Mouse (Mus musculus) hematopoietic stem cell, adult 5-6 weeks (primary cell): Measurements from ENCODE around the gene Astn2. TPM values are rescaled to one million over a fixed set of nuclear protein-coding genes. Genes with fewer than 3 reads are reported as not detected.

Source experiments
- ATAC-seq, 2 experiments: fragments of 125-278 bp in 1 of 2; replicated peaks in 1 of 2; 2 replicates each; pipeline ENCODE4 v1.8.0; 2016 to 2017; ENCODE audit warnings: inconsistent platforms in 2 of 2, mild to moderate bottlenecking in 2 of 2, moderate number of reproducible peaks in 2 of 2, low read depth in 1 of 2, moderate TSS enrichment in 1 of 2; ENCODE audit not compliant: low FRiP score in 2 of 2, poor library complexity in 2 of 2, severe bottlenecking in 2 of 2, insufficient read depth in 1 of 2, low TSS enrichment in 1 of 2
- total RNA-seq: library from RNA; stranded (forward); fragments of 172-1452, 232-1000 nt; gene quantifications from 2 replicates; pipeline ENCODE4 v1.2.3, GENCODE M21; 2017

The Astn2 gene
- total RNA-seq, 1 experiment from 2014 or later = not detected

DNA sequence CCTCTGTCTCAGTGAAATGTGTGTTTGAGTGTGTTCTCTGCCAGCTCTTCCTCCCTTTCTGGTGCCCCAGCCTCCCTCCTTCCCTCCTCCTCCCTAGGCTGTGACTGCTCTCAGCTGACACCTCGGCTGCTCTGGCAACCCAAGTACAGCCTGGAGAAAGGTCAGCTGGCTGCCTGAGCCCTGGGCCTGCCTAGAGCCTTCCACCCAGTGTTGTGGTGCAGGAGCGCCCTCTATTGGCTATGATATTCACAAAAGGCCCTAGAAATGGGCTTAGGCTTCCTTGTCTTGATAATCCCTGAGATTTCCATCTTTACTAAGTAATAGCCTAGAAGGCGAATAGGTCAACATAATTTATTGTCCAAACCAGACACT is 908.0 kb downstream of the Astn2 start:
- peak; percentile 94 to 96 for ATAC-seq

DNA sequence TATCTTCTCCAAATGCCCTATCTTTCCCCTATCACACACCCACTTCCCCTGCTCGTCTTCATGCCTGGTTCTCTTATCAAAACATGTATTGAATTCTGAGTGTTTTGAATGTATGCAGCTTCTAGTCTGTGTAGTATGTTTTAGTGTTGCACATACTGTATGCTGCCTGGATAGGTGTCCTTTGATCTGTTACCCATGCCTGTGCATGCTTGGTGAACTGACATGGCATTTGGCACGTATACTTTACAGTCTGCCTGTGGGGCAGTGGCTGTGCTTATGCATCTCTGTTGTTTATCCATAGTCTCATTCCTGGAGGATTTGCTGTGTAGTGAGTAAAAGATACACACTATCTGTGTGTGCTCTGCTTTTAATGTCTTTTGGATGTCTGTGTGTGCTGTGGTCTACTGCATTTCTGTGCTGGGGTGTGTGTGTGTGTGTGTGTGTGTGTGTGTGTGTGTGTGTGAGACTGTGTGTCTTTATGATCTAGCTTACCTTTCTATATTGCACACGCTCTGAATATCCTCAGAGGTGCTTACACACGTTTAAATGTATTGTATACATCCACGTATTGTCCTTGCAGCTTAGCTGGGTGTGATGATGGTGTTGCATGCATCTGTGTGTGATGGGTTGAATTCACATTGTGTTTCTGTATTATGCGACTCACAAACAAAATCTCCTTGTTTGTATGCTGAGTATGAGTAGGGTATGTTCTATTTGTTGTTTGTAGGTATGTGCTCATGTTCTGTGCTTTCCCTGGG is 908.5 kb downstream of the Astn2 start:
- ATAC-seq = no peak

DNA sequence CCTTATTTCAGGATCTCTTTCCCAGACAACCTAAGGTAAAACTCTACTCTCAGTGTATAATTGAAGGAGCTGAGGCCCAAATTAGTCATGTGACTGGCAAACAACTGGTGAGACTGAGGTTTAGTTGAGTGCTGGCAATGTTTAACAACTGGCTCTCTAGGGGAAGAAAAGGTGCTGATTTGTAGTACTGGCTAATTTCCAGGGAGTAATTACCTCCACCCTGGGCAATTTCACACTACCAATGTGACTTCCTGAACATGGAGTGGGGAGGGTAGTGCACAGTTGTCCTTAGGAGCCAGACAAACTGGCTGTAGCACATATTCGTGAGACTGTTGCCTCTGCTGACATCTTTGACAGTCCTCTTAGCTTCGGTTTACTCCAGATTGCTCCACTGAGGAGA is 912.9 kb downstream of the Astn2 start:
- no peak for ATAC-seq

DNA sequence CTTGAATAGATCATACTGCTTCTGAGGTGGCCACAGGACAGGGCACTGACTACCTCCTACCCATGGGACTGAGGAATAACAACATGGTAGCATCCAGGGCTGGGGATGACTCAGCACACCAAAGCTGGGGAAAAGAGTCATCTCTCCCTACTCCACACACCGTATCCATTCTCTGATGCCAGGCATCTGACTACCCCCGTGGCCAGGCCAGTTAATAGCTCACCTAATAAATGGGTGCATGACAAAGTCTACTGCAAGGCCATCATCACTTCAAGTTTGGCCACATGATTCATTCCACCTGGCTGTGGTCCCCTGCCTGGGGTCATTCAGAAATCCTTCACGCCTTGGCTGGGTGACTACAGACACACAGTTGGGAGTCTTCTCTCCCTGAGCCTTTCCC is 914.7 kb downstream of the Astn2 start:
- no peak for ATAC-seq

DNA sequence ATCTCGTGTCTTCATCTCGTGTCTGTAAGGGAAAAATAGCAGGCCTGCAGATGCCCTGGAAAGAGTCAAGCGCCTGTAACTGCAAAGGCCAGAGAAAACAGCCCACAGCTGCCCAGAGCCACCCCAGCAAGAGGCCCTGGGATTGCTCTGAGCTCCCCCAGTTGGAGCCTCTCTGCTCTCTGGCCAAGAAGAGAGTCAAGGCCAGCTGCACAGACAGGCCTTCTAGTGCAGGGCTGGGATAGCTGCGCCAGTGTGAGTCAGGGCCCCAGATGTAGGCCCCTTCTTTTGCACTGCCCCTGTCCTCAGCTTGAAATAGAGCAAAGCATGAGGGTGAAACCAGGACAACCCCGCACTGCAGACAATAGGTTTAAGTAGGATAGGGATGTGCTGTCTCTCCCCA is 922.8 kb downstream of the Astn2 start:
- no peak for ATAC-seq

DNA sequence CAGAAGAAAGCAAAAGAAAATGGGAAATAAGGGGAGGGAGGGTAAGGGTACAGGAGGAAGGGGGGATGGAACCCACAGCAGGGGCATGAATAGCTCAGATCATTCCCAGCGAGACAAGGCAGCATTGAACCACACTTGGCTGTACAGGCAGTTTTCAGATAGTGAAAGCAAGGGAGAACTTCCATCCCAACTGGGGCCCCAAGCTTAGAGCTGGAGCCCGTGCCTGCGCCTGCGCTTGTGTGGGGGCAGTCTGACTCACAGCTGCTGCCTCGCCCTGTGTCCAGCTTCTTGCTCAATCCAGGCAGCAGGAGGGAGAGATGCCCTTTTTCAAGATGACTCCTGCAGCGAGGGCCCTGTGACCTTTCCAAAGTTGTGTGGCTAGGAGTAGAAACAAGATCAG is 927.3 kb downstream of the Astn2 start:
- ATAC-seq = peak; percentile 62 to 64

DNA sequence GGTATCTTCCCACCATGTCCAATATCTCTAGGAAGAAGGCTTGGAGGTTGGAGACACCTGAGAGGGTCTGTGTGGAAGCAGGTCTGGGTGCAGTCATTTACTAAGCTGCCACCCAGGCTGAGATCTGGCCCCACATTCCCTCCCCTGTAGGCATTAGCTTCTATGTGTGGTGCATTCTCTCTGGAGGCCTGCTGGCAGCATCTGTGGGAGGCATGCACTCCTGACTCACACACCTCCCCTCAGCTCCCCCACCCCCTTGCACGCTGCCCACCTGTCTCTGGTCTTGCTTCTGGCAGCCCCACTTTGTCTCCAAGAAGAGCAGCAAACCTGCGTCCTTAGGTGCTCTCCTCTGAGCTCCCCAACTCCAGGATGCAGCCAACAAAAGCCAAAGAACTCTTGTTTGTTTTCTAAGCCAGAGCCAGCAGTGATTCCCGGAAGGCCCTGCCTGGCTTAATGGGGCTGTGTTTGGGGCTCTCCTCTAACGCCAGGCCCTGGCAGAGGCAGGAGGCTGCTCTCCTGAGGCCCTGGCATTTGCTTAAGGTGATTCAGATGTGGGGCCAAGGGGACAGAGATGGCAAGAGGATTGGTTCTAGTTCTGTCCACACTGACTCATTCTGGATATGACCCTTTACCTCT is 928.4 kb downstream of the Astn2 start:
- no peak for ATAC-seq

DNA sequence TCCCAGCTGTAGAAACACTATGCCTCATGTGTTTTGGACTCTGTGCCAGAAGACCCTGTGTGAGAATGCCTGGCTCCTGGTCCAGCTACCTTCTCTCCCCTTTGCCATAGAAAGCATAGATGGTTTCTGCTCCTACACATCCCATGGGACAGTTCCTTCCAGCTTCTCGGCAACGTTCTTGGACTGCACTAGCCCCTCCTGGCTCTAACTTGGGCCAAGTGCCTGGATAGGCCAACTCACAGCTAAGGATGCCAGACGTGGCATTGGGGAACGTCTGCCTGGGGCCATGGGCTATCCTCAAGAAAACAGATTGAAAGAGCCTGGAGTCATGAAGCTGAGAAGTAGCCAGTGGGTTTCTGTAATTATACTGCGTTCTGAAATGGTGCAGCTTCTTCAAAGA is 931.3 kb downstream of the Astn2 start:
- ATAC-seq = no peak

DNA sequence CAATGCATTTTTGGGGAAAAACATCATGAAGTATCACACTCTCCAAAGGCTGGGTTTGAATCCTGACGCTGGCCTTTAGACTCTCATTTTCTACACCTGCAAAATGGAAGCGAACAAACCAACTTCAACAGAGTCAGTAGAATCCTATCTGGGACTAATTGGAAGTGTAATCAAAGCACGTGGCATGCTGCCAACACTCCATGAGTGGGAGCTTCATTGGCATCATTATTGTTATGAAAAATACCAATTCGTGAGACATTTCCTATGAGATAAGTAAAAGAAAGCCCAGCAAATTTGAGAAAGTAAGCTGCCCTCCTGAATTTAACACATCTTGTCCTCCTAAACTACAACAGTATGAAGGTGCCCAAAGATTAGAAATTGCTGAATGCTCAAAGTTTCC is 955.2 kb downstream of the Astn2 start:
- ATAC-seq = no peak

DNA sequence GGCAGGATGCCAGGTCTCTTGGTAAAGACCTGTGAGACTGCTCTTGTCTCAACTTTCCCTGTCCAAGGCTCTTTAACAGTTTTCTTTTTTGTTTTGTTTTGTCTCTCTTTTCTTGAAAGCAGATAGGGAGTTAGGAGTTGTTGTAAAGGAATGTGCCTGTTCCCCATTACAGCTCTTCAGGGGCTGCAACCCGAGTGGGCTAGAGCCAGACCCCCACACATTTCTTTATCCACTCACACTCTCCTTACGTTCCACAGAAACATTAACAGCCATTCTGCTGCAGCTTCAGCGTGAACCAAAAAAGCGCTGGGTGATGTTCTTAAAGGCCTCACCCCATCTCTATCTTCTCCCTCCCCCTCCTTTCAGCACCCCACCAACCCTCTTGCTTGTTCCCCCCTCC is 962.7 kb downstream of the Astn2 start:
- ATAC-seq = no peak

DNA sequence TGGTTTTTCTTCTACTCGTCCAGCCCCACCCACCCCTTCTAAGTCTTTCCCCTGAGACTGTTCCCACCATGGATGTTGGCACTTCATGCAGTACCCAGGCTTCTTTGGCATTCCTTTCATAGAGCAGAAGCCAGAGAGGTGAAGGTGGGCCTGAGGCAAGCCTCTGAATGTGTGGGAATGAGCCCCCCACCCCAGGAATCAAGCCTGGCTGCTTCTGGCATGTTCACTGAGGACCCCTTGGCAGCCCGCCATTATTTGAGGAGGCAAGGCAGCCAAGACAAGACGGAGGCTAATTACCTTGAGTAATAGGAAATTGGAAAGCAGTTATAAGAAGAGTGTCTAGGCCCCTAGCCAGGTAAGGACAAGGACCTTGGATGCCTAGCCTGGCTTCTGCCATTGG is 973.6 kb downstream of the Astn2 start:
- no peak for ATAC-seq

DNA sequence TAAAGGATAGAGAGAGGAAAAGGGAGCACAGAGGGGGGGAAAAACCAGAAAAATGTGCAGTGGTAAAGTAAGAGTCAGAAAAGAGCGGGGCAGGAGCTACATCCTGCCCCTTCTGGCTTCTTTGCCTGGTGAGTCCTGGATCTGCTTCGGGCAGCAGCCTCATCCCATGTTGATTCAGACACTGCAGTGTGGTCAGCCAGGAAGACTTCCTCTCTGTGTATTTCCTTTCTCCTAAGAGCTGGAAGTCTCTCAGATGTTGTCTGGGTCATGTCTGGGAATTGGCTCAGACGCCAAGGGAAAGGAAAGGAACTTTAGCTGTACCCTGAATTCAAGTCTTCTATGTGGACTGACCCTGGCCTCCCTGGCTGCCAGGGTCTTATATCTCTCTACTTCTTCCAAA is 976.9 kb downstream of the Astn2 start:
- ATAC-seq = no peak

DNA sequence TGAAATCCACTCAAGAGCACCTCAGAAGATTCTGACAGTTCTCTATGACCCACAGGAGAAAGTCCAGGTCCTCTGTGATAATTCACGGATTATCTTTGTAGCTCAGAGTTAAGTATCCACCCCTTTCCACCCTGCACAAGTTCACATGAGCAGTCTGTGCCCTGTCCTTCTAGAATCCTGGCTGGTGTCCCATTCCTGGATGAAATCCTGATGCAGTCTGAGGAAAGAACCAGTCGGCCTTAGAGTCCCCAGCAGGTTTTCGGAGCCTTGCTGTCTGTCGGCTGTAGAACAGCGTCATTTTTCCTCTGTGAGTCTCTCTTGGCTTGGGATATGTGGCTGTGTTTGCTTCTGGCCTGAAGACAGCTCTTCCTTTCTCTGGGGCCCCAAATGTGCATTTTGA is 978.0 kb downstream of the Astn2 start:
- no peak for ATAC-seq

DNA sequence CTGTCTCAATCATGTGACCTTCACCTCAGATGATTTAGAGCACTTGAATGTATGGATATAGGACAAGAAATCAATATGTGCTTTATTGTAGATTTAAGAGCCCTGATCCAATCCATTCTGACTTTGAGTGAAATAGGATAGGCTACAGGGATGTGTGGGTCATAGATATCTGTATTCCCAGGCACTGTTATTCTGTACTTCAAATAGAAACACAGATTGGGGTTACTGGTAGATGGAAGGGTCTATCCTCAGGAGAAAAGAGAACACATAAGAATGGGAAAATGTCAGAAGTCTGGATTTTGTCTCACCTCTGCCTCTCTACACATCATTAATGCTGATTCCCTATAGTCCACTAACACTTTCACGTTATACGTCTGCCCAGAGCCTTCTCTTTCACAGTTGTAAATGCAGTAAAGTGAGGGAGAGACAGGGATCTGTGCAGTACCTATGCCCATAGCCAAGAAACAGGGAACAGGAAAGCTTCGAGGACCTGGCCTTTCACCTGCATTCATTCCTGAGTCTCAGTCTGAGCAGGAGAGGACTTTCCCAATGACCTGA is 981.3 kb downstream of the Astn2 start:
- no peak for ATAC-seq

DNA sequence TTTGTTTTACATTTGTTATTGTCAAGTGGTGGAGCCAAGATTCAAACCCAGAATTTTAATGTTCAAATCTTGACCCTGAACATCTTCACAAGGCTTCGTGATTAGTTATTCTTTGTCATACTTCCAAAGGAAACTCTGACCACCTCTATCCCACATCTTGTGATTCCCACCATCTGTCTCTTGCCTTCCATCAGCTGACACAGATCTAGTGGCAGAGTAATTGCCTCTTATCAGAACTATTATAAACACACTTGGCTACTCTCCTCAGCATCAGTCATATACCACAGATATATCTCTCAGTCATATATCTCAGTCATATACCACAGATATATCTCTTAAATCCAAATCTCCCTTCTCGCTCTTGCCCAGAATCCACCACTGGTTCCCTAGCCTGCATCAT is 983.1 kb downstream of the Astn2 start:
- no peak for ATAC-seq

DNA sequence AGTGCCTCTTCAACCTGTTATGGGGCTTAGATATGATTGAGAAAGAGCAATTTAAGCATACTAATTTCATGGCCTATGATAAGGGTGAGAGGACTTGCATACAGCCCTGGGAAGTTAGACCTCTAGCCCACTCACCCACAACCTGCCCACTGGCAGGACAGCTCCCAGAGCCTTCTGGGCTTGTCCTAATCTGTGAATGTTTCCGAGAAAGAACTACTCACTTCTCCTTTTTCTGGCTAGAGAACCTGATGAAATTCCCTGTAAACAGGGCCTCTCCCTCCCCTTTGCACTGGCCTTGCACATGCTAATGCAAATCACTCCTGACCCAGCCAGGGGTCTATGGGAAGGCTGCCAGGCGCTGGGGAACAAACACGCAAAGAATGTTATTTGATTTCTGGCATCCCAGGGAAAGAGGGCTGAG is 983.9 kb downstream of the Astn2 start:
- peak; percentile 7 to 86; a peak in 3 of 4 replicates for ATAC-seq

DNA sequence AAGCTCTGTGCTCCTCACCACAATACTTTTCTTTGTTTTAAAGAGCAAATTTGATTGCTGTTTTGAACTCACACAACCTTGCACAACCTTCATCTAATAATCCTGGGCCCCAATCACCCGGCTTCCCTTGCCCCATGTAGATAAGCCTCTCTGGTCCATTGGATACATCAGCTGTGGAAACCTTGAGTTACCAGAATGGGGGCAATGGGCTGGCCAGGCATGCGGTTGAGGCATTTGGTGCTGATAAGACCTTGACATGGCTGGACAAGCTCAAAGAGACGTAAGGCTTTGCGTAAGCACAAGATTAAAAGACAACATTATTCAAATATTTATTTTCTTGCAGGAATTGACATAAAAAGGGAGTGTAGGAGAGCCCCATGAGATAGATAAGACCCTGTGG is 988.9 kb downstream of the Astn2 start:
- ATAC-seq = no peak

DNA sequence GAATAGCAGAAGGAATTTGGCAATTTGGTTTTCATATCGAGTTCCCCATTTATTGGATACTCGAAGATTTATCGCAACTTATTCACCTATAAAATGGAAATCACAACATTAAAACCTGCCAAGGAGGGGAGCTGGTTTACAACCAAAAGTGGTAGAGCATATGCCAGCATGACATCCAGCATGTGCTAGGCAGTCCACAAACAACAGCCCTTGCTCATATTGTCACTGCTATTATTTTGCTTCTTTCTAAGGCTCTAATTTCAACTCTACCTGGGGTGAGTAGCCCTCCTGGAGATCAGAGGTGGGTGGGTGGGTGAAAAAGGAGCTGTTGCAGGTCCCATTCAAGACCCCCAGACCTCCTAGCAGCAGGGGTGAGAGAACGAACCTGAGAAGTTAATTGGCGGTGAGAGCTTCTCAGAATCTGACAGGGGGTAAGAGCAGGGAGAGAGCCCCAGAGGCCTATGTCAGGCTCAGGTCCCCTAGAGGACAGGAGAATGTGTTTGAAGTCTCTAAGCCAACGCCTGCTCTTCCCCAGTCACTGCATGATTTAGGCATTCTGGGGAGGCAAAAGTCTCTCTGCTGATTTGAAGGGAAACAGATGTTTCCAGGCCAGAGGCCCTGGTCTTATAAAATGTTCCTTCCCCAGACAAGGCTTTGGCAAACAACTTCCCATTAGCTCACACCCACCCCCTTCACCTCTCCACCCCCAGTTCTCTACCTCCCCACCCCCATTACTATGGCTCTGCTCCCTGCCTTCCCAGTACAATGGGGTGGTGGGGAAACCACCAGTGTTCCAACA is 1001.4 kb downstream of the Astn2 start:
- ATAC-seq = peak; percentile 97 to 98
